Mouse (Mus musculus) fat pad, adult 2 months (tissue): Measurements from ENCODE around the gene Gm37240.

Source experiments
- DNase-seq: peaks from one replicate; pipeline ENCODE4 v3.0.0-alpha.2; 2011; ENCODE audit warnings: low read depth, low spot score; ENCODE audit errors: extremely low read depth

Gene Gm37240

DNA sequence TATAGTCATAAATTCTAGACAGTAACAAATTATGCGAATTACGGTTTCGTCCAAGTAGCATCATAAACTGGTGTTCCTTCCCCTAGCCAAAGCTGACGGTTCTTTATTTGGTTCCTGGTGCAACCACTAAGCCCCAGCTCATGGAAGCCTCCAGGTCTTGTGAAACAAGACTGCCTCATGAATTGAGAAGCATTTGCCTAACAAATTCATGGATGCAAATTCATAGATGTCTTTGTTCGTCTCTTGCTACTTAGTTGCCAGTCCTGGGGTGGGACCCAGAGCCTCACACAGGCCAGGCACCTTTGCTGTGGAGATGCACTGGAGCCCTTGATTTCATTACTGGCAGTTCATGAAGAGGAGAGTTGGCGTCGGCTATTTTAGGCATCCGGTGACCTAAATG lies 445.1 kb downstream of the Gm37240 start:
- DNase-seq = no peak

DNA sequence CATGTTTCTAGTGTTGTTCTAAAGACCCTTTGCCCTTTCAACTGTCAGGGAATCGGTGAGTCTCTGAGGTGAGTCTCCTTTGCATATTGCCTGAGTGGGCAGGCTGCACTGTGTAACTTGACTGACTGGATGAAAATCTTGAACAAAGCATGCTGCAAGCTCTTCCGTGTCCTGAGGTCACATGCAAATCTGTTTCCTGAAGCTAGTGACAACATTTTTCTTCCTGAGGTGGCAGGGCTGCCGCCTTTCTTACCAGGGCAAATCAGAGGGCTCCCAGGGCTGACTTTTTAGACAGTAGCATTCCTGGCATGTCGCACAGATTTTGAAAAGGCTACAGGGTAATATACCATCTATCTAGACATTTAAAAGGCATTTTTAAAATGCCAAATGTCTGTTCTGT lies 451.9 kb downstream of the Gm37240 start:
- DNase-seq = no peak

DNA sequence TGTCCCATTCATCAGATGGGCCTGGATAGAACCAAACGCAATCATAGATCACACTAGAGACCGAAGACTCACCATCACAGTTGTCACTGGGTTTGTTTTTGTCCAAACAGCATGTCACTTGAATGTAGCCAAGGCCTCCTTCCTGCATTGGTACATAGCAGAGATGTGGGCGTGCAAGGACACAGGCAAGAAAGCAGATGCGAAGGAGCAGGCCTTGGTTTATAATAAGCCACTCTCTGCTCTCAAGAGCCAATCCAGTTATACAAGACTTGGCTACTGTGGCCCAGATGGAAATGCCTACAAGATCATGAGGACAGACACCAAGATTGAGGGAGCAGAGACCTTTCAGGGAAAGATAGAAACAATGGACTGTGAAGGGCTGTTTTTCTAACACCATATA lies 456.1 kb downstream of the Gm37240 start:
- DNase-seq = no peak

DNA sequence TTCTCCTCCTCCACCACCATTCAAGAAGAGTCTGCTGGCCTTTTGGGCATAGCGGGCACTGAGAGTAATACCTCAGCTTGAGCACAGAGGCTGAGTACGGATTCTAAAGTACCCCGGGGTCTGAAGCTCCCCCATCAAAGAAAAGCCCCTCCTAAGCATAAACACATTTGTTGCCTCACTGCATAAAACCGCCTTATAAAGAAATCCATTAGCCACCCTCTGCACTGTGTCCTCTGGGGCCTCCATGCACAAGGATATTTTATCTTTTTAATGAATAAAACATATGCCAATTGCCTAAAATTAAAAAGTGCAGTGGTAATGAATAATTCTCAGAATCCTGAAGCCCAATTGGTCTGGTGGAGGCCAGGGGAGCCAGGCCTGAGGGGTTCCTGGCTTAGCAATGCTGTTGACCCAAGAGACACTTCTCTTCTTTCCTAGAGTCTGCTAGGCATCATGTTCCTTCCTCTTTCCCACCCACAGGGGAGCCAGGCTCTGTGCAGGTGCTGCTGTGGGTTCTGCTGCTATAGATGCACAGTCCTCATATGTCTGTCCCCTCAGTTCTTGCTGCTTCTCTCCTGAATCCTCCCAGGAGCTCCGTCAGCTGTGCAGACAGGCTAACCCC lies 463.8 kb downstream of the Gm37240 start:
- no peak for DNase-seq

DNA sequence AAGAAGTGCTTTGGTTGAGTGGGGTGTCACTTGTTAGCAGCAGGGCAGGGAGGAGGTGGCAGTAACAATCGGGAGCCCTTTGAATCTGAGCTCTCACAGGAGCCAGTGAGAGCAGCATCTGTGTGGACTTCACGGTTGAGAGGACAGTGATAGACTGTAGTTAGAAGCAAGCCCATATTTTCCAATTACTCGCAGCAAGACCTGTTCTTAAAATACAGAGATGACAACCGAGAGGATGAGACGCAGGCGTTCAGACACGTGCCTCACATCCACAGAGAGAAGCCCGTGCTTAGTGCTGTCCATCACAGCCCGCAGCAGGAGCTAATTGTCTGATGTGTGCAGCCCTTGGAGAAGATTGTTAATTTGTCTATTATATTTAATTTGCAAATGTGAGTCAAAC lies 465.9 kb downstream of the Gm37240 start:
- no peak for DNase-seq

DNA sequence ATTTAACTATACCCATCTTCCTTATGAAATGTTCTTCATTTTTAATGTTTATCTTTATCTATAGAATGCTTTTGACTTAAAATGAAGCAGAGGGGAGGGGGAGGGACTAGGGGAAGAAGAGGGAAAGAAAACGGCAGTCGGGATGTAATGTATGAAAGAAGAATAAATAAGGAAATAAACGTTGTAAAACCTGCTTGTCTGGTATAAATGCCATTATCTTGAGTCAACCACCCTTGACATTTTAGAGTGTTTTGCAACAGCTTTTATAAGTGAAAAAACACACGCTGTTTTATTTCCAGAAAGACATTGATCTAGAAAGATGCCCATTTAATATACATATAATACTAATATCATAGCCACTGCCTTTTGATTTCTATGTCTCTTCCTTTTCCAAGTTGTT lies 469.7 kb downstream of the Gm37240 start:
- no peak for DNase-seq

DNA sequence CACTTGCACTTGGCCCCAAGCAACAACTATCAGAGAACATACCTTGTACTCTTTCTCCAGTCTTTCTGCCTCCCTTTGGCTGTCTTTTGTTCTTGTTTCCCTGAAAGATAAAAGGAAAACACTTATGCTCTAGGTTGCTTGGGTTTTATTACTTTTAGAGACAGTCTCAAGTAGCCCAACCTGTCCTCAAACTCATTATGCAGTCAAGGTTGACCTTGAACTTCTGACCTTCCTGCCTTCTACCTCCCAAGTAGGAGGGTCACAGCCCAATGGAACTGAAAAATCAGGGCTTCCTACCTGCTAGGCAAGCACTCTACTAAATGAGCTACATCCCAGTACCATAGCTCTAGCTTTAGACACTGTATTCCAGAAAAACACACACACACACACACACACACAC lies 488.5 kb downstream of the Gm37240 start:
- no peak for DNase-seq

DNA sequence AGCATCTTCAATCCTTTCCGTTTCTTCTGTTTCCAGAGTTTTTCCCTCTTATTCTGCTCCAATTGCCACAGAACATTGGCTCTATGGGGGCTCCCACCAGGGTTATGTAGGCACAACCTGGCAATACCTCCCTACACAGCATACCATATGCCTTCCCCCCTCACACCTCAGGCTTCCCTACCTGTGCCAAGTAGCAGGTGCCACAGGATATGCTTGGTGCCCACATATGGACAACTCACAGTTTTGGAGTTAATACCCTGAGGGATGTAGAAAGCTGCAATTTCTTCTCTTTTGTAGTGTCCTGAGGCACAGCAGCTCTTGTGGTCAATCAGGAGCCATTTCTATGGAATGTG lies 488.9 kb downstream of the Gm37240 start:
- no peak for DNase-seq

DNA sequence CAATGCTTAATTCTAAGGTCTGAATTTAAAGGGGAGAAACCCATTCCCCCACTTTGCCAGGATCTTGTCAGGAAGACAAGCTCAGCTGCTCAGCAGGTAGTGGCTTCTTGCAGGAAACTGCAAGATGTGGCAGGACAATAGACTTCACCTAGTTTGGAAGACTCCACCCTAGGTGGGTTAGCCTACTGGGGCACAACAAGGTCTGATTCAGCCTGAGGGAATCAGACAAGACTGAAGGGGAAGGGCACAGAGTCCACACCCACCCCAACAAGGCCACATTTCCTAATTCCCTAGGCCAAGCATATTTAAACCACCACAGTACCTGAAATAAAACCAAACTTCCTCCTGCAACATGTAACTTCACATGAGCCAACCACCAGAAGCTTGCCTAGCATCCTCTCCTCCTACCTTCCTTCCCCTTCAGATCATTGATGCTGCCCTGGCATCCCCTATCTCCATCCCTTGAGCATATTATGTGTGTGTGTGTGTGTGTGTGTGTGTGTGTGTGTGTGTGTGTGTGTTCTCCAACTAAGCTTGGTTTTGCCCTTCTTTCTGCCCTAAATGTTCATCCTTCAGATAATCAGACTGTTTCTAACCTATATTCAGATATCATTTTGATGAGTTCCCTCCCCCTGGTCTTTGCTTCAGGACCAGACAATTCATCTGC lies 489.4 kb downstream of the Gm37240 start:
- no peak for DNase-seq

DNA sequence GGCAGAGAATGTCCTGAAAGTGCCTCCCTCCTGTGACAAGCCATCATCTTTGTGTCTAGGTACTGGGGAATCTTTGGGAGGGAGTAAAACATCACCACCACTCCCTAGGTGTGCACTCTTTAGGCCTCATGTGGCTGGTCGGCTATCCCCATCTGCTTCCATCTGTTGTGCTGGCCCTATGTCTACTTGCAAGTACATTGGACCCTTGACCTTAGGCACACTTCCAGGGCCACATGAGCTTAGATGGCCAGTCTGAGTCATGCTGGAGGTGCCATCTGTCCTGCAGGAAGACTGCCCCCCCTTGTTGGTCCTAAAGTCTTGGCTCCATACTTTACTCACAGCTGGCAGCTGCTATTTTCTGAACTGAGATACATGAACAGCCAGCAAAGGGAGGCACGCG lies 493.9 kb downstream of the Gm37240 start:
- DNase-seq = no peak

DNA sequence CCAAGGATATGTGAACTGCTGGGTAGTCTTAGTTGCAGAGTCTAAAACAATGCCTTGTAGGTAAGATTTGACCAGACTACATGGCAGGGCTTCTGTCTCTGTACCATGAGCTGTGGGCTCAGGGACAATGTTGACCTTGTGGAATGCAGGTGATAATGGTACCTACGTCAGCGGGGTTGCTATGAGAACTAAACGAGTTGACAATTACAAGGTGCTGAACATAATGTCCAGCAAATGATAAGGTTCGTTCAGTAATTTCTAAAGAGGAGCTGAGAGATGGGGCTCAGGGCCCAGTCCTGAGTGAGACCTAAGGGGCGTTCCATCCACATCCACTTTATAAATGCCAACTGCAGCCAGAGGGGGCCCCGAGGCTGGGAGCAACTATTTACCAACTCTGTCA lies 495.6 kb downstream of the Gm37240 start:
- no peak for DNase-seq

DNA sequence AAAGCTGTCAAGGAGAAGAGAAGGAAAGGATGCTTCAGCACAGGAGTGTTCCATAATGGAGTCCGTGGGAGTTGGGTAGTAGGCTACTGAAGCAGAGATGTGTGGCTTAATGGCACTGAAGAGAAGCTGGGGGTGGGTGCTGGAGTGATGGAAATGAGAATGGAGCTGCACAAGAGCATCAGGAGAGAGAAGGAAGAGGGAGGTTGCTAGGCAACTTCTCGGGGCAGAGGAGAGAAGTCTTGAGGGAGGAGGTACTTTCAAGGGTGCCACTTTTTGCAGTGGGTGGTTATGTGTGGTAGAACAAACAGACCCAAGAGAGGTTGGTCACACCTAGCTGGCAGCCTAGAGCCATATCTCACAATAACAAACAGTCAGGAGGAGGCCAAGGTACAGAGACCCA lies 496.2 kb downstream of the Gm37240 start:
- DNase-seq = no peak

DNA sequence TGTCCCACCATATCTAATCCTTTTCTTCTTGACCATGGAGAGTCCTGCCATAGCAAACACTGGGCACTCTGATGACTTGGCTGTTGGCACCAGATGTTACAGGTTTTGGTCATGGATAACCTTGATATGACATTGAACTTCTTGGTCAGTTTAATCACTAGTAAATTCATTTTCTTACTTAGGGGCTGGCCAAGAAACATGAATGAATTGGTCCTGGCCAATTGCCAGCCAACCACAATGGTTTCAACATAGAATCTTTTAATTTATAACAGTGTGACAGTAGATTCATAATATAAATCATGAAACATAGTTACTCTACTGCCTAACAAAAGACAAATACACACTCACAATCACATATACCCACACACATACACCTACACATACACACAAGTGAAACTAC lies 501.9 kb downstream of the Gm37240 start:
- no peak for DNase-seq

DNA sequence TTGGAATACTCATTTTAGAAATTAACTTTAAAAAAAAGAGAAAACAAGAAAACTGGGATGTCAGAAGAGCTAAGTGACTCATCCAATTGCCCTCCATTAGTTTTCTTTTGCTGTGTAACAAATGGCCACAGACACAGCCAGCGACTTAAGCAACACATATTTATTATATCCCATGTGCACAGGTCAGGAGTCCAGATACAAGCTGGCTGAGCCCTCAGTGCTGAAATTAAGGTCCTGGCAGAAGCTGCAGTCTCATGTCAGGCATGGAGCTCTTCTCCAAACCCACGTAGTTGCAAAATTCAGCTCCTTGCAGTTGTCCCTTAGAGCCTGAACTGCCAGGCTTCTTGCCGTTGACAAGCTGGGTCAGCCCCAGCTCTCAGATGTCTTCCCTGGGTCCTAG lies 504.0 kb downstream of the Gm37240 start:
- DNase-seq = no peak

DNA sequence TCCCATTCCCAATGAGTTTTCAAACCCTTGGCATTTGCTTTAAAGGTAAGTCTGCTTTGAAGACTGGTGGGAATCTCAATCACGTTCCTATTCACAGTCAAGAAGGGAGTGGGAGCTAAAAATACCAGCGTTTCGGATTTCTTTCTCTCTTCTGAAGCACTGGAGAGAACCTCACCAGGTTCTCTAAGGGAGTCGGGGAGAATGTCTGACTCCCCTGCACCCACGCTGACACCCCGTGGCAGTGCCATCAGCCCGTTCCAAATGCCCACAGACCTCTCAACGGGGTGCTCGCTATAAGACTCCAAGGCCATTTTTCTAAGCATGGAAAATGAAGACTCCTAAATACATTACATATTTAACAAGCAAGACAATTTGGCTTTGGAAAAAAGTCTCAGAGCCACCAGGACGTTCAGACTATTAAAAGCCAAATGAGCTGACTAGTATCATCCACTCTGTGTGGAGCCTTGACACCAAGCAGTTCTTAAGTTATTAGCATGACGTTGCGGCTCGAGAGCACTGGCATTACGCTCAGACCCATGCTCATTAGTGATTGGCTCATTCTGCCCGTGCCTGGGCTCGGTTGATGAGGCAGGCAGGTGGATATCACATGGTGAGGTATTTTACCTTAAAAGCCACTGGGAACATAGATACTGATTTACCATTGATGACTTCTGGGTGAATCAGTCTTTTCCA lies 508.5 kb downstream of the Gm37240 start:
- no peak for DNase-seq

DNA sequence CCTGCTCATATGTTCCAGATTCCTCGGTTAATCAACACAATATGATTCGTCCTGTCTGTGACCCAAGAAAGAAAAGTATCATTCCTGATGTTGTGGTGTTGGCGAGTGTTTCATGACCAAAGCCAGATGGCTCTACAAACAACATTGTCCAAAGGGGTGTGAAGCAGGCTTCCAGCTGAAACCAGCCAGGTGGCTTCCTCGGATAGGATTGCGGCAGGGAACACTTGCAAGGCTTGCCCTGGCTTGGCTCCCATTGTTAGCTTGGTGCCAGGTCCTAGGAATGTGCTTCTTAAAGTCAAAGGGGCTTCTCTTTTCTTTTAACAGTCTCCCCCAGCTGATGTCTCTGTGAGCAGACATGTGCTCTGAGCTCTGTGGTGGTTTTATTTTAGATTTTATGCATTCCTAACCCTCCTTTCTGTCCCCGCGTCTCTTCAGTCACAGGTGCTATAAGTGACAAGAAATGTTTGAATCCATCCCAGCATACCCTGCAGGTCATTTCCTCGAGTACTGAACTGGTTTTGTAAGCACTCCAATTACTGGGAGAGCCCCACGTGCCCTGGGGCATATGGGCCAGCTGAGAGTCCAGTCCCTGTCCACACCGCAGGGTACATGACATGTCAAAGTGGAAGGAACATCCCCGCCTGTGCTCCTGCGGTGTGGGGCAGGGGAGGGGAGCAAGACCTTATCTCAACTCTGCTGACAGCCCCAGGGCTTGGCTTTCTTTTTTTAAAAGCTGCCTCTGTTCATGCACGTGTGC lies 509.2 kb downstream of the Gm37240 start:
- no peak for DNase-seq

DNA sequence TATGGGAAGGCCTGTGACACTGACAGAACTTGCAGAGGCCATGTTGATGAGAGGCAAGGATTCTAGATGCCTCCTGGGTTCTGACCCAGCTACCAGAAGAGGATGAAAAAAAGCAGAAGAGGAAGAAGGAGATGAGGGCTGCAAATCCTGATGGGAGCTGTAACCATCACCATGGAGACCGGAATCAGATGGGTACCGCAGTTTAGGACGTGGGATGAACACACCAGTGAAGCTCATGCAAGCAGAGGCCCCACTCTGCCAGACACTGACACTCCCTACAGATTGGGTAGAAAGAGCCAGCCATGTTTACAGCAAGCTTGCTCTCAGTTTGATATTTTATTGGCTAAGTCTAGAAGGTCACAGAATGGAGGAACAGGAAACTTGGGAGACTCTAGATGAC lies 509.8 kb downstream of the Gm37240 start:
- DNase-seq = no peak

DNA sequence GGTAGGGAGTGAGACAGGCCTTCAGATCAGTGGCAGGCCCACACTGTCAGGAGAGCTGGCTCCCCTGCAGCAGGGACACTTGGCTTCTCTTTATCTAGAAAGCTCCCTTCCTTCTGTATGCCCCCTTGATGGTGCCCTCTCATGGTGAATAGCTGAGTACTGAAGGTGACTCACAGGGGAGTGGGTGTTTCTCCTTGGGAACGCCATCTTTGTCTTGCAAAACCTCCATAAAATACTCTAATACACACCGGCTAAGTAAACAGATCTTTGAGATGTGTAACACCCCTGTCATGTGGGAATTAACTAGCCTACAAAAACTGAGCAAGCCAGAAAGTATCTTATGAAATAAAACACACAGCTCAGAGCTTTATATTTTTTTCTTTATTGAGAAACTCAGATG lies 510.8 kb downstream of the Gm37240 start:
- DNase-seq = no peak

DNA sequence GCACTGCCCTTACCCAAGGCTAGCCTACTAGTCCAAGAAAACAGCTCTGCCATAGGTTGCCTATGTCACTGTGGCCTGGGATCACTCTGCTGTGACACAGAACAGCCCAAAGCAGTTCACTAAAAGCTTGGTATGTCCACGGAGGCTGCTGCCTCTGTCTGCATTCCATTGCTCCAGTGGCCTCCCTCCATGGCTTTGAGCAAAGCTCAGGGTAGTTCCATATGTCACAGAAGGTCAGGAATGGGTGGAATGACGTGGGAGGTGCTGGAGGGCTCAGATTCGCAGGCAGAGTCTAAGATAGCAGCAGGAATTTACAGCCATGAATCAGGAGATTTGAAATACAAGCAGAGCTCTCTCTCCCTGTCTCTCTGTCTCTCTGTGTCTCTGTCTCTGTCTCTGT lies 514.3 kb downstream of the Gm37240 start:
- no peak for DNase-seq

DNA sequence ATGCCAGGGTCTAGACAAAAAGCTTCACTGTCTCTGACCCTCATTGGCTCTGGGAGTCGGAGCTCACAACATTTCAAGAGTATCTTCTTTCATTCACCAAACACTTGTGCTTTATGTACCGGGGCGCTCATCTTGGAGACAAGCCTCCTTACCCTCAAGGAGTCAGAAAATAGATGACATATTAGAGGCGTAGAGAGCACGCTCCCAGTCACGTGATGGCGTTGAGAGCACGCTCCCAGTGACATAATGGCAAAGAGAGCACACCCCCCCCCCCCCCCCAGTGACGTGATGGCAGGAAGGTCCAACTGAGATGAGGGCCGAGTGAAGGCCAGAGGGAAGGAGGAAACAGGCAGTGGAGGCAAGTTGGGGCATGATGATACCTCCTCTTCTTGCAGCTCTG lies 517.5 kb downstream of the Gm37240 start:
- no peak for DNase-seq

DNA sequence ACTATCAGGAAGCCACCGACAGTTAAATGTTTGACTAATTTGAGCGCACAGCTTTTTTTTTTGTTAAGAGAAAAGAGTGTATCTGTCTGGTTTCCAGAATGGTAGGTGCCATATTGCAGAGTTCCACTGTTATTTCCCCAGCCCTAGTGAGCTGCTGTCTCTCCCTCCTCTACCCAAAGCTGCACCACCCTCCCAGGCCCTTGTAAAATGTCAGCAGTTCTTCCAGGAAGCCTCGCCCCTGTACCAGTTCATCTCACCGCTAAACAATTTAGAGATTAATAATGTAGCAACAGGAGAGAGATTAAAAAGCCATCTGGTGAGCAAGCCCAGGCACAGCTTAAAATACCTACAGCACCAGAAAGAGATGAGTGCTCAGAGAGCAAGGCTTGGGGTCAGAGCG lies 518.2 kb downstream of the Gm37240 start:
- DNase-seq = no peak
